Mouse (Mus musculus) left cerebral cortex, postnatal 25 days (tissue): ENCODE data around the gene Ackr1. TPM values are rescaled to one million over a fixed set of nuclear protein-coding genes. Genes with fewer than 3 reads are reported as not detected.
"Not testable (repeated sequence)": the region's sequence is repeated elsewhere in the genome, so short reads cannot be mapped to it uniquely, and the experiment has no call there.

ENCODE experiments used
- DNase-seq, 2 experiments: peaks; one replicate each; pipeline ENCODE4 v3.0.0; 2022; ENCODE audit warnings: low spot score in 2 of 2, mixed read lengths in 1 of 2
- intact Hi-C: fragments of 180-260 bp; cut with DNase I; formaldehyde crosslinking; loops from one replicate; pipeline ENCODE4 v1.15.1; 2025
- total RNA-seq, 2 experiments: library from RNA; stranded (reverse); gene quantifications; 2 replicates each; pipeline ENCODE4 v1.2.3; 2021

Ackr1 gene
- total RNA-seq, 2 experiments from 2014 or later, result 89.1 to 100 TPM

DNA sequence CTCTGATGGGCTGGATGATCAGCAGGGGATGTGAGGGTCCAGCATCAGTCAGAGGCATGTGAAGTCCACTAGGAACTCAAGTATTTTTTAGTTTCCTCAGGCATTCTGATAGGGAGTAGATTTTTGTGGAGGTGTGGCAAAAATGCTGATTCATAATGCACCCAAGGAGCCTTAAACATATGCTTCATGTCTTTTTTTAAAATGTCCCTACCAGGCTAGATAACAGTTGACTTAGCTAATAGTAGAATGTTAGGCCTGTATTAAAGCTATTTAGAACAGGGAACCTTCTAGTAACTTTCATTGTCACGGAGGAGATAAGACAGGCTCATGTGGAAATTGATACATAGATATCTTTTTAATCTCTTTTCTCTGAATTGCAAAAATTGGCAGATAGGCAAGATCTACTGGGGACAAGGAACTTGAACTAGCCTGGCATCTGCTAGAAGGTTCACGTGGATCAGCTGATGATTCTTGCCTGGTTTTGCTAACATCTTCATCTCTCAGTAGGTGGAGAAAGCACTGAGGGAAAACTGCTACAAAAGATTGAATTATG is 15.5 kb downstream of the Ackr1 start:
- intact Hi-C loops, result no loop called here
- no peak for DNase-seq

DNA sequence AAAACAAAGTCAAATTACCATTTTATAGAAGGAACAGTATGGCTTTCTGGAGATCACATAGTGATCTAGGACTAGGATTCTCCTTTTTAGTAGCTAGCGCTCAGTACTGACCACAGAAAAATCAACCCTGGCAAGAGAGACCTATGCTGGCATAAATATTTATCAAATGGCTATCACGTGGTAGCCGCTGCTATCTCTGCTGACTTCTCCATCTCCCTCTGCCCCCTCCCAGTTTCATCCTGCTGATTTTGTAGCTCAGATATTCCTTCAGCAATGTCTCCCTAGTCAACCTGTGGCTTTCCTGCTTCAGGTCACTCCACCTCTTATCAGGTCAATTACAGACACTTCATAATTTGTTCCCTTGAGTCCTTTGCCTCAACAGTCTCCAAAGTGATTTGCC is 17.8 kb downstream of the Ackr1 start:
- no peak for DNase-seq
- intact Hi-C loops, result no loop called here

- DNase-seq, intact Hi-C loops: not testable (repeated sequence)
Measured at GRCm38 (mm10) chr1:173313535-173314050, 20.0 kb downstream of the Ackr1 start.

DNA sequence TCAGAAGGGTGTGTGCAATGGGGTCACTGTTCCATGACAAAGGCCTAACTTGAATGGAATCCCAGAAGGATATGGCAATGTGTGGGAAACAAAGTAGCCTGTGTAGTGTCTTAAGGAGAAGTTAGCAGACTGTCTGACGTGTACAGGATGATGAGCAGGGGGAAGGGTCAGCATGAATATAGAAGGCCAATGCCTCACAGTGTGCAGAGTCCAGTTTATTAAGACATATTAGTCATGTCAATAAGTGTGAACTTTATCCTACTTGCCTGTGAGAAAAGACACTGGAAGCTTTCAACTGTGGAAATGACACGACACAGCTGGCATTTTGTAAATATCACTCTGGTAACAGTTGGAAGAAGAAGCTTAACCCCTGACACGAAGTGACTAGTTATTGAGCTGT is 30.8 kb downstream of the Ackr1 start:
- DNase-seq, intact Hi-C loops: not testable (repeated sequence)

Other genes starting within 250 kb of the Ackr1 start
- gene Olfr1408, start 196.4 kb downstream of the Ackr1 start, total RNA-seq, result not detected
- not detected for gene Olfr1406, start 143.1 kb downstream of the Ackr1 start, total RNA-seq
- not detected for gene Olfr218, start 135.9 kb downstream of the Ackr1 start, total RNA-seq
- not detected for gene Olfr1404, start 121.4 kb downstream of the Ackr1 start, total RNA-seq
- not detected for gene Fcer1a, start 106.5 kb downstream of the Ackr1 start, total RNA-seq
- gene Olfr418, start 67.7 kb downstream of the Ackr1 start, total RNA-seq, result not detected
- gene Mptx2, start 56.0 kb downstream of the Ackr1 start, total RNA-seq, result not detected
- 1 to 10 TPM; 1.6 to 2.5 TPM for gene Aim2, start 17.1 kb upstream of the Ackr1 start, total RNA-seq
- 100 to 1,000 TPM; 428 to 459 TPM for gene Cadm3, start 33.9 kb upstream of the Ackr1 start, total RNA-seq
- not detected for gene Ifi206, start 157.3 kb upstream of the Ackr1 start, total RNA-seq
- not detected for gene Ifi214, start 202.2 kb upstream of the Ackr1 start, total RNA-seq